Mouse (Mus musculus) olfactory bulb, adult 2 months (tissue): ENCODE data around the gene Emc10.

ENCODE experiments used
- CTCF ChIP-seq: fragments of 200-500 bp; IDR thresholded peaks from 2 replicates; pipeline ENCODE4 v1.5.1; 2012; ENCODE audit warnings: low read depth, mild to moderate bottlenecking, low read length, moderate library complexity; ENCODE audit not compliant: insufficient read depth
- POLR2A ChIP-seq: fragments of 200-500 bp; IDR thresholded peaks from 2 replicates; pipeline ENCODE4 v1.6.1; 2012; ENCODE audit warnings: mild to moderate bottlenecking, low read depth, low read length, moderate library complexity; ENCODE audit not compliant: insufficient read depth

- no peak for TF ChIP-seq POLR2A
- TF ChIP-seq CTCF = no peak
Measured at GRCm38 (mm10) chr7:44543071-44543470, 46.7 kb upstream of the Emc10 start.
